Mouse (Mus musculus): ENCODE measurements at regions not wholly inside any gene's neighbourhood (a gene's known extent, or its start where the extent isn't known, plus 50 kb on each side); places are given as distances from the start of the nearest gene placed in this dataset.

GRCm38 (mm10) chr15:24596242-24596641 is 817.3 kb downstream of the Basp1 start:
- TF ChIP-seq CTCF (IDR thresholded peaks at IDR 0.05; ENCODE audit: low read depth): peak; percentile 49
- TF ChIP-seq EP300 (IDR thresholded peaks at IDR 0.05; ENCODE audit: low read depth): no peak

Measured in heart, postnatal 0 days (tissue).